Mouse (Mus musculus) retina, postnatal 1 day (tissue): ENCODE data around the gene Tsc2.
"Not testable (repeated sequence)": the region's sequence is repeated elsewhere in the genome, so short reads cannot be mapped to it uniquely, and the experiment has no call there.

ENCODE experiments used
- DNase-seq: peaks from one replicate; pipeline ENCODE4 v3.0.0-alpha.2; 2012

The Tsc2 gene

GRCm38 (mm10) chr17:24632167-24632812 is at the start of gene Tsc2, which contains the start of gene Nthl1:
Gene Tsc2, minus strand, starts transcription at chr17:24632630.
Gene Nthl1, plus strand, starts transcription at chr17:24632680.
- peak; percentile 95 for DNase-seq

- DNase-seq, result no peak
Measured at GRCm38 (mm10) chr17:24677500-24678080, 45.2 kb upstream of the Tsc2 start.

- DNase-seq, result no peak
Measured at GRCm38 (mm10) chr17:24676877-24677276, 44.4 kb upstream of the Tsc2 start.

- peak; percentile 84 for DNase-seq
Measured at GRCm38 (mm10) chr17:24676187-24676586, 43.8 kb upstream of the Tsc2 start.

- no peak for DNase-seq
Measured at GRCm38 (mm10) chr17:24674277-24674676, 41.8 kb upstream of the Tsc2 start.

GRCm38 (mm10) chr17:24672141-24672540 is 39.7 kb upstream of the Tsc2 start:
- DNase-seq, result no peak

- no peak for DNase-seq
Measured at GRCm38 (mm10) chr17:24671346-24671745, 38.9 kb upstream of the Tsc2 start.

GRCm38 (mm10) chr17:24670246-24670844 is 37.9 kb upstream of the Tsc2 start:
- no peak for DNase-seq

GRCm38 (mm10) chr17:24669545-24670245 is 37.3 kb upstream of the Tsc2 start, which contains the start of gene Zfp598:
Gene Zfp598, plus strand, starts transcription at chr17:24669687.
- DNase-seq, result peak; percentile 95

GRCm38 (mm10) chr17:24669214-24669544 is 36.7 kb upstream of the Tsc2 start:
- not testable (repeated sequence) for DNase-seq

- DNase-seq, result peak; percentile 72
Measured at GRCm38 (mm10) chr17:24667416-24667815, 35.0 kb upstream of the Tsc2 start.

- DNase-seq, result not testable (repeated sequence)
Measured at GRCm38 (mm10) chr17:24667011-24667410, 34.6 kb upstream of the Tsc2 start.

GRCm38 (mm10) chr17:24658017-24658758 is 25.8 kb upstream of the Tsc2 start, which contains the start of gene Npw:
Gene Npw, minus strand, starts transcription at chr17:24658457.
- DNase-seq, result peak; percentile 58

GRCm38 (mm10) chr17:24654969-24655368 is 22.5 kb upstream of the Tsc2 start:
- DNase-seq, result no peak

- DNase-seq, result peak; percentile 84
Measured at GRCm38 (mm10) chr17:24653967-24654710, 21.7 kb upstream of the Tsc2 start.

GRCm38 (mm10) chr17:24651835-24652234 is 19.4 kb upstream of the Tsc2 start:
- no peak for DNase-seq

GRCm38 (mm10) chr17:24650766-24651165 is 18.3 kb upstream of the Tsc2 start:
- DNase-seq, result no peak

GRCm38 (mm10) chr17:24650070-24650616 is 17.7 kb upstream of the Tsc2 start, which contains the start of gene Slc9a3r2:
Gene Slc9a3r2, minus strand, starts transcription at chr17:24650327.
- peak; percentile 71 for DNase-seq

GRCm38 (mm10) chr17:24649581-24650069 is 17.2 kb upstream of the Tsc2 start:
- DNase-seq, result peak; percentile 55

- DNase-seq, result no peak
Measured at GRCm38 (mm10) chr17:24648731-24649377, 16.4 kb upstream of the Tsc2 start.

- DNase-seq, result no peak
Measured at GRCm38 (mm10) chr17:24647493-24647892, 15.1 kb upstream of the Tsc2 start.
